Mouse (Mus musculus) mesoderm, embryonic 11.5 days (tissue): Measurements from ENCODE around the gene Gm3633.
"Not testable (repeated sequence)": the region's sequence is repeated elsewhere in the genome, so short reads cannot be mapped to it uniquely, and the experiment has no call there.

Source experiments
- DNase-seq: peaks from one replicate; pipeline ENCODE4 v3.0.0-alpha.2; 2012; ENCODE audit warnings: low read depth, low spot score

Gm3633 gene

GRCm38 (mm10) chr14:42641817-42642216 lies at the start of gene Gm3633:
TSS of gene Gm3633 (minus strand) at chr14:42641917.
- not testable (repeated sequence) for DNase-seq

- DNase-seq, result not testable (repeated sequence)
Observed at GRCm38 (mm10) chr14:42655638-42656037, 13.9 kb upstream of the Gm3633 start, which contains the start of gene Gm10378. TSS of gene Gm10378 (plus strand) at chr14:42655938.

- not testable (repeated sequence) for DNase-seq
Observed at GRCm38 (mm10) chr14:42599782-42600181, 41.9 kb downstream of the Gm3633 start, which contains the start of gene Gm17124. TSS of gene Gm17124 (minus strand) at chr14:42599882.
